Mouse (Mus musculus) heart, embryonic 16.5 days (tissue): ENCODE results near the gene Sec62. TPM values are rescaled to one million over a fixed set of nuclear protein-coding genes. Genes with fewer than 3 reads are reported as not detected.

Experiments
- ATAC-seq: fragments of 200-750 bp; cut with Nextera tagmentation; replicated peaks from 2 replicates; pipeline ENCODE4 v1.8.0; 2017; ENCODE audit warnings: moderate number of reproducible peaks; ENCODE audit not compliant: insufficient read depth, low FRiP score; ENCODE audit errors: extremely low read depth
- H3K27ac ChIP-seq: fragments of 300-500 bp; sonication (generic); 2 replicates; pipeline ENCODE4 v1.5.1; 2014; ENCODE audit warnings: mild to moderate bottlenecking, low read length, control low read depth, moderate library complexity
- H3K27me3 ChIP-seq: fragments of 300-500 bp; sonication (generic); 2 replicates; pipeline ENCODE4 v1.6.1; 2014; ENCODE audit warnings: low read length, mixed read lengths; ENCODE audit not compliant: control insufficient read depth, insufficient read depth
- H3K36me3 ChIP-seq: fragments of 300-500 bp; sonication (generic); 2 replicates; pipeline ENCODE4 v1.6.1; 2014; ENCODE audit not compliant: control insufficient read depth, insufficient read depth
- H3K4me1 ChIP-seq: fragments of 300-500 bp; sonication (generic); 2 replicates; pipeline ENCODE4 v1.6.1; 2014; ENCODE audit warnings: low read length, mixed read lengths; ENCODE audit not compliant: control insufficient read depth, insufficient read depth
- H3K4me2 ChIP-seq: fragments of 300-500 bp; sonication (generic); 2 replicates; pipeline ENCODE4 v1.6.1; 2014; ENCODE audit warnings: low read depth, mild to moderate bottlenecking, control low read depth, low read length
- H3K4me3 ChIP-seq: fragments of 300-500 bp; sonication (generic); 2 replicates; pipeline ENCODE4 v1.5.1; 2014; ENCODE audit warnings: mild to moderate bottlenecking, control low read depth, low read length
- H3K9ac ChIP-seq: fragments of 300-500 bp; sonication (generic); 2 replicates; pipeline ENCODE4 v1.6.1; 2014; ENCODE audit warnings: low read length, control low read depth
- H3K9me3 ChIP-seq: fragments of 300-500 bp; sonication (generic); replicated peaks from 2 replicates; pipeline ENCODE4 v1.6.1; 2016; ENCODE audit warnings: low read length; ENCODE audit not compliant: control insufficient read depth
- WGBS: fragments of 180-500 bp; shearing (Covaris S2); extraction: QIAGEN DNeasy Blood & Tissue Kit; methylation state at CpG from one replicate; pipeline ENCODE4 v1.1.7; 2014; 5-methylcytosine and 5-hydroxymethylcytosine counted together
- polyA plus RNA-seq: library from polyadenylated mRNA; unstranded; fragments of >200 nt; fragmentation: Nextera tagmentation; extraction: Ambion mirVana; gene quantifications from 2 replicates; pipeline ENCODE4 v1.2.1, GENCODE M21; 2015

Gene Sec62
- polyA plus RNA-seq, 1 experiment from 2014 or later = 45.8 TPM

GRCm38 (mm10) chr3:30769755-30770515, 22.7 kb upstream of the Sec62 start:
- H3K36me3 ChIP-seq = no peaks in the 10 kb centered on the region
- H3K4me2 ChIP-seq = no peak overlapping the region
- no peak for ATAC-seq
- no peaks in the 10 kb centered on the region for H3K9me3 ChIP-seq
- 56% methylated on average over 10 of the region's 10 CpGs for WGBS
- no peak overlapping the region for H3K27ac ChIP-seq
- H3K9ac ChIP-seq = no peak overlapping the region
- H3K4me1 ChIP-seq = peaks cover 9% of the 10 kb centered on the region
- no peak overlapping the region for H3K4me3 ChIP-seq
- H3K27me3 ChIP-seq = no peaks in the 10 kb centered on the region

- Histone ChIP-seq H3K4me3 (no peak overlapping the region), H3K4me1 (no peaks in the 10 kb centered on the region), H3K9ac (no peak overlapping the region), H3K4me2 (no peak overlapping the region), H3K9me3 (no peaks in the 10 kb centered on the region), H3K27ac (no peak overlapping the region), H3K27me3 (no peaks in the 10 kb centered on the region), H3K36me3 (no peaks in the 10 kb centered on the region)
- ATAC-seq = no peak
- WGBS = 93% methylated on average over 1 of the region's 1 CpGs
Observed at GRCm38 (mm10) chr3:30771560-30771959, 21.1 kb upstream of the Sec62 start.

GRCm38 (mm10) chr3:30772631-30773030, 20.0 kb upstream of the Sec62 start:
- H3K27ac ChIP-seq = no peak overlapping the region
- H3K9me3 ChIP-seq = no peaks in the 10 kb centered on the region
- no peak for ATAC-seq
- no peaks in the 10 kb centered on the region for H3K27me3 ChIP-seq
- H3K9ac ChIP-seq = no peak overlapping the region
- no peaks in the 10 kb centered on the region for H3K4me1 ChIP-seq
- H3K4me2 ChIP-seq = no peak overlapping the region
- no peak overlapping the region for H3K4me3 ChIP-seq
- 64% methylated on average over 4 of the region's 4 CpGs for WGBS
- H3K36me3 ChIP-seq = no peaks in the 10 kb centered on the region

- H3K36me3 ChIP-seq = no peaks in the 10 kb centered on the region
- H3K9me3 ChIP-seq = no peaks in the 10 kb centered on the region
- no peak overlapping the region for H3K27ac ChIP-seq
- H3K4me1 ChIP-seq = no peaks in the 10 kb centered on the region
- no peak overlapping the region for H3K9ac ChIP-seq
- no peak overlapping the region for H3K4me3 ChIP-seq
- no peak overlapping the region for H3K4me2 ChIP-seq
- no peaks in the 10 kb centered on the region for H3K27me3 ChIP-seq
- ATAC-seq = no peak
- WGBS = 85% methylated on average over 5 of the region's 5 CpGs
Observed at GRCm38 (mm10) chr3:30774677-30775076, 18.0 kb upstream of the Sec62 start.

- H3K9ac ChIP-seq = no peak overlapping the region
- H3K36me3 ChIP-seq = no peaks in the 10 kb centered on the region
- no peaks in the 10 kb centered on the region for H3K9me3 ChIP-seq
- no peak overlapping the region for H3K4me3 ChIP-seq
- WGBS = 70% methylated on average over 5 of the region's 5 CpGs
- no peak overlapping the region for H3K4me2 ChIP-seq
- no peak overlapping the region for H3K27ac ChIP-seq
- no peaks in the 10 kb centered on the region for H3K27me3 ChIP-seq
- no peak for ATAC-seq
- no peaks in the 10 kb centered on the region for H3K4me1 ChIP-seq
Observed at GRCm38 (mm10) chr3:30777984-30778383, 14.7 kb upstream of the Sec62 start.

- Histone ChIP-seq H3K4me1 (no peaks in the 10 kb centered on the region), H3K4me2 (no peak overlapping the region), H3K4me3 (no peak overlapping the region), H3K27ac (no peak overlapping the region), H3K9me3 (no peaks in the 10 kb centered on the region), H3K9ac (no peak overlapping the region), H3K36me3 (no peaks in the 10 kb centered on the region), H3K27me3 (no peaks in the 10 kb centered on the region)
- ATAC-seq = no peak
- WGBS = 23% methylated on average over 5 of the region's 5 CpGs
Observed at GRCm38 (mm10) chr3:30788531-30788930, 4.1 kb upstream of the Sec62 start.

GRCm38 (mm10) chr3:30793403-30794221, 937 bp downstream of the Sec62 start:
- WGBS = under 1% methylated on average over 69 of the region's 75 CpGs
- peak; percentile 80 for ATAC-seq
- H3K4me3 ChIP-seq = peak overlapping the region; percentile 98
- H3K27ac ChIP-seq = peak overlapping the region; percentile 86
- H3K4me2 ChIP-seq = peak overlapping the region; percentile 78
- H3K36me3 ChIP-seq = no peaks in the 10 kb centered on the region
- peaks cover 3% of the 10 kb centered on the region; the same call in 1 of the 2 replicates for H3K4me1 ChIP-seq
- peak overlapping the region; percentile 99 for H3K9ac ChIP-seq
- no peaks in the 10 kb centered on the region for H3K9me3 ChIP-seq
- no peaks in the 10 kb centered on the region for H3K27me3 ChIP-seq

- H3K36me3 ChIP-seq = peaks cover 28% of the 10 kb centered on the region
Observed at GRCm38 (mm10) chr3:30802171-30802570, 9.5 kb downstream of the Sec62 start.

GRCm38 (mm10) chr3:30812881-30813280, 20.2 kb downstream of the Sec62 start:
- no peak overlapping the region for H3K9ac ChIP-seq
- peak; percentile 37; the same call in 1 of the 2 replicates for ATAC-seq
- H3K27ac ChIP-seq = no peak overlapping the region
- H3K27me3 ChIP-seq = no peaks in the 10 kb centered on the region
- H3K4me1 ChIP-seq = 0 out of 2 replicates have a peak, but pooled peaks cover 3% of the 10 kb centered on the region
- no peak overlapping the region for H3K4me3 ChIP-seq
- no peaks in the 10 kb centered on the region for H3K9me3 ChIP-seq
- peaks cover 37% of the 10 kb centered on the region for H3K36me3 ChIP-seq
- WGBS = 62% methylated on average over 3 of the region's 3 CpGs
- H3K4me2 ChIP-seq = no peak overlapping the region

More at GRCm38 (mm10) chr3:30802171-30802570, 9.5 kb downstream of the Sec62 start:
- no peak overlapping the region for H3K9ac ChIP-seq
- H3K4me3 ChIP-seq = no peak overlapping the region
- no peak overlapping the region for H3K4me2 ChIP-seq
- no peaks in the 10 kb centered on the region for H3K9me3 ChIP-seq
- H3K4me1 ChIP-seq = no peaks in the 10 kb centered on the region
- H3K27me3 ChIP-seq = no peaks in the 10 kb centered on the region
- no peak for ATAC-seq
- WGBS = 88% methylated on average over 3 of the region's 3 CpGs
- no peak overlapping the region for H3K27ac ChIP-seq
